Mouse (Mus musculus): ENCODE data around the gene Sart3. TPM values are rescaled to one million over a fixed set of nuclear protein-coding genes. Genes with fewer than 3 reads are reported as not detected.

The Sart3 gene
- total RNA-seq, 2 experiments from 2014 or later, result 19.6 to 20.5 TPM

Other genes starting within 250 kb of the Sart3 start
- 10 to 100 TPM; 20.8 to 22.5 TPM for gene Cmklr1, start 122.1 kb downstream of the Sart3 start, total RNA-seq (2021)
- not detected for gene 1700069L16Rik, start 47.7 kb downstream of the Sart3 start, total RNA-seq (2021)
- gene Ficd, start 36.7 kb downstream of the Sart3 start, total RNA-seq (2021), result 1 to 10 TPM; 5.4 to 5.8 TPM
- gene Iscu, start 238 bp upstream of the Sart3 start, total RNA-seq (2021), result 100 to 1,000 TPM; 122 to 123 TPM
- gene Tmem119, start 28.0 kb upstream of the Sart3 start, total RNA-seq (2021), result 10 to 100 TPM; 14.6 to 18.5 TPM
- 1 to 10 TPM; 2.0 to 2.1 TPM for gene Selplg, start 60.1 kb upstream of the Sart3 start, total RNA-seq (2021)
- gene Coro1c, start 136.2 kb upstream of the Sart3 start, total RNA-seq (2021), result 10 to 100 TPM; 73.1 to 76.1 TPM
- gene Ssh1, start 221.4 kb upstream of the Sart3 start, total RNA-seq (2021), result 10 to 100 TPM; 18.6 to 20.3 TPM
- not detected for gene Dao, start 231.2 kb upstream of the Sart3 start, total RNA-seq (2021)

All from heart, postnatal 10 days (tissue).